Mouse (Mus musculus): Measurements from ENCODE around the gene Ccdc160.

The Ccdc160 gene

GRCm38 (mm10) chrX:52790980-52791593 lies at the start of gene Ccdc160:
TSS of gene Ccdc160 (plus strand) at chrX:52791200.
- DNase-seq, result peak; percentile 68 to 83

GRCm38 (mm10) chrX:52743781-52744180 lies 47.2 kb upstream of the Ccdc160 start:
- DNase-seq, result no peak

- peak; percentile 3 to 4 for DNase-seq
These were observed 46.6 kb upstream of the Ccdc160 start for GRCm38 (mm10) chrX:52744201-52745051.

DNA sequence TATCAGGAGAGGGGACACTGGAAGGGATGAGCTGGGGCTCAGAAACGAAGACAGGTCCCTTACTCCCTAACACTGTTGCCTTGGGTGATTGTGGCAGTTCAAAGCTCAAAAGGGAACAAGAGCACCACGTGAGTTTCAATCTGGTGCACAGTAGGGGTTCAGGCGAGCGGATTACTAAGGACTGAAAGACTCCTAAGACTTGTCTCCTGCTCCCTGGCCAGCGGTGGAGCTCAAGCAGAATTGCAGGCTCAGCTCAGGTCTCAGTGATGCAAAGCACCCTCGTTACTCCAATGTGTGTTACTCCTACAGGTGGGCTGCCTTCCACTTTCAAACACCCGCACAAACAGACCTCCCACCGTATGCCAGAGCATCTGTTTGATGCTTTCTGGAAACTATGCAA lies 45.5 kb upstream of the Ccdc160 start:
- DNase-seq, result no peak

DNA sequence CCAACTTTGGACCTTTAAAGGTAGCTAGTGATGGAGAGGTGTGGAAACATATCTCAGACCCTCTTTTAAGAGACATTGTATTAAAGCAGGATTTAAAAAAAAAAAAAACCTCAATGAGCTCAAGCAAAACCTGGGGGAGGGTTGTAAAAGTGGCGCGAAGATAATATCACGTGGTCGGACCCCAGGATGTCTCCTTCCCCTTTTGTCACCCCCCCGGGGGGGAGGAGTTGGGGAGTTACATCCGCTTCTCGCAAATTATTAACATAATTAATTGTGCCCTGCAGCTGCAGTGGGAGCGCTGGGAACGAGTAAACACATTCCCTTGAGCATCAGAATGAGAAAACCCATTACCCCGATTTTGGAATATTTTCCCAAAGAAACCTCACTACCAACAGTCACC lies 45.1 kb upstream of the Ccdc160 start:
- no peak for DNase-seq

DNA sequence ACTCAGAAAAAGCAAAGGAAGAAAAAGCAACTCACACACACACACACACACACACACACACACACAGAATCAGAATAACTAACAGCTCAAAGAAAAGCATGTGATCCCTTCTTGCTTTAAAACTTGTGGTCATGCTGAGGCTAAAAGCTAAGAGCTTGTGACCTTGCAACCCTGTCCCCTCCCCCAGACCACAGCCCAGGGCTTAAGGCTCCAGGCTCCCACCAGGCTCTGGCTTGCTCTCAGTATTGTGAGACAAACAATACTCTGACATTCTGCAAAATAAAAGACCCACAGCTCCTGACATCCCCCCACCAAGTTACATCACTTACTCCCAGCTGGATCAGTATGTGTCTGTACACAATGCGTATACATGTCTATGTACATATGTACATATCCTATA lies 44.2 kb upstream of the Ccdc160 start:
- no peak for DNase-seq

DNA sequence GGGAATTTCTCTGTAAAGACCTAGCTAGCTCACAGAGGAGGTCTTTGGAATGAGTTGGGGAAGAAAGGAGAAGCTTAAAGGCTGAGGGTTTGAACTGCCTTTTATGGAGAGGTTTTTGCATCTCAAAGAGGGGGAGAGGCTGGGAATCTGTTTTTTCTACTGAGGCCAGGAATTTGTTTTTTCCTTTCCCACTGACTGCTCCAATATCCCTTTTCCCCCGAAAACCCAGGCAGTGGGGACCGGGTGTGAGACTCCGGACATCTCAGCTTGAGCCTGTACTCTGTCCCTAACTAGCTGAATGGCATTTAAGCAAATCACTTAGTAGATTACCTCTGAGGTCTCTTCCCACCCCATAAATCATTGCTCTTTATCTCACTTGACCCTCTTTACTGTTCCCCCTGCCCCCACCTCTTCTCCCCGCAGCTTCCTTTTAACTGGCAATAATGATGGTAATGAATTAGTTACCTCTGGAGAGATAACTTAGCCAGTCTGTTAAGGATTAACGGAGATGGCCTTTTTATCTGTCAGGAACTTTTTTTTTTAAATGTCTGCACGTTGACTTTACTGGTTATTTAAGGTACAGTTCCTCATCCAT lies 37.4 kb upstream of the Ccdc160 start:
- no peak for DNase-seq

GRCm38 (mm10) chrX:52757164-52757563 lies 33.8 kb upstream of the Ccdc160 start:
- DNase-seq, result no peak

GRCm38 (mm10) chrX:52759232-52759631 lies 31.8 kb upstream of the Ccdc160 start:
- no peak for DNase-seq

- no peak for DNase-seq
These were observed 30.6 kb upstream of the Ccdc160 start for GRCm38 (mm10) chrX:52760191-52760945.

GRCm38 (mm10) chrX:52762221-52762620 lies 28.8 kb upstream of the Ccdc160 start:
- no peak for DNase-seq

- DNase-seq, result peak; percentile 32 to 35
These were observed 15.0 kb upstream of the Ccdc160 start for GRCm38 (mm10) chrX:52775973-52776372.

DNA sequence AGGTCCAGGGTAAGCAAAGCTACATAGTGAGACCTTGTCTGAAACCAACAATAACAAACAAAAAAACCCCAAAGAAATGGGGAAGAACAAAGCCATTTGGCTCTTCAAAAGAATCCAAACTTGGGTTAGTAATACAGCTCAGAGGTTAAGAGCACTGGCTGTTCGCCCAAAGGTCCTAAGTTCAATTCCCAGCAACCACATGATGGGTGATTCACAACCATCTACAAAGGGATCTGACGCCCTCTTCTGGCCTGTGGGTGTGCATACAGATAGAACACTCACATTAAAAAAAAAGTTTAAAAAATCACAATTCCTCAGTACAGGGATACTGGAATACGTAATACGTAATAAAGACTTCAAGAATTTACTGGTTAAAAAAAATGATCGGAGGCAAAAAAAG lies 13.3 kb upstream of the Ccdc160 start:
- no peak for DNase-seq

GRCm38 (mm10) chrX:52783898-52784297 lies 7.1 kb upstream of the Ccdc160 start:
- no peak for DNase-seq

DNA sequence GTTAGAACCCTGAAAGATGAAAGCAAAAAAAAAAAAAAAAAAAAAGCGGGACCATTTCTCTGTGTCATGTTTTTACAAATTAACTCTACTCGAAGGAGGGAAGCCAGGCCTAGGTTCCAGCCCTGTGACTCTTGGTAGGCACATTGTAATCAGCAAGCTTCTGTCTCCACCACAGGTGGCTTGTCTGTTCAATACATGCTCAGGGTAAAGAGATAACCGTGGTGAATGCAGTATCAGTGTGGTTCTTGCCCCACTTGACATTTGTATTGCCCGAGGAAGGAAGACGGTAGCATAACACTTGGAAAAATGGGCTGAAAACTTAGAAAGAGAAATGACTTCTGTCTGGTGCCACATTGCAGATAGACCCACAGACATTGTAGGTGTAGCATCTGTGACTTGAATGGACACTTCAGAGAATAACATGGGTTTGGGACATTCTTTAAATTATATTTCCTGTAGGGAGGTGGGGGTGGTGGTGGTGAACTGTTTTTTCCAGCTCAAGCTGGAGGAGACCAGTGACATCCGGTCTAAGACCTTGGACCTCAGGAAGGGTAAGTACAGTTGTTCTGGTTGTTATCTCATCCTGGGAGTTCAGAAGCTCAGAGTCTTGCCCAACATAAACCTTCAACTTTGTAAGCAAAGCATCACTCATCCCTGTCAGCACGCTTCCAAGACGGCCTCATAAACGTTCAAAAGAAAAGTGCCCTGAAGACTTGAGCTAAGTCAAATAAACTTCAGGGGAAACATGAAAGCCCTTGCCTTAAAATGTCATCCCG lies 1.1 kb downstream of the Ccdc160 start:
- DNase-seq, result no peak

- no peak for DNase-seq
These were observed 1.9 kb downstream of the Ccdc160 start for GRCm38 (mm10) chrX:52792861-52793260.

DNA sequence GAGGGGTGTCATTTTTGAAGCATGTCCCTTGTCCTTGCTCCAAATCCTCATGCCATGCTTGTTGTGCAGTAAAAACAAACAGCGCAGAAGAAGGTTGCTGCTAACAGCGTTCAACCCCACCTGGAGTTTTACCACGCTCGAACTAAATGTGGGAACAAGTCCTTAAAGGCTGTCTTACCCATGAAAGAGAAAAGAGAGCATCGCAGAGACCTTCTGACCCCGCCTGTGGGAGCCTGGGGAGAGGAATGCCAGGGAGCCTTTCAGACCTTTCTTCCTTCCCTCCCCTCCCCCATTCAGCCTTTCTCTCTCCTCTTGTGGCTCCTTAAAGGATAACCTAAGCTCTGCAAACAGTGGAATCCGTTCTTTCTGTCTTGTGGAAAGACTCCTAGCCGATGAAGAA lies 4.8 kb downstream of the Ccdc160 start:
- DNase-seq, result no peak

GRCm38 (mm10) chrX:52797031-52797625 lies 6.1 kb downstream of the Ccdc160 start:
- DNase-seq, result no peak

DNA sequence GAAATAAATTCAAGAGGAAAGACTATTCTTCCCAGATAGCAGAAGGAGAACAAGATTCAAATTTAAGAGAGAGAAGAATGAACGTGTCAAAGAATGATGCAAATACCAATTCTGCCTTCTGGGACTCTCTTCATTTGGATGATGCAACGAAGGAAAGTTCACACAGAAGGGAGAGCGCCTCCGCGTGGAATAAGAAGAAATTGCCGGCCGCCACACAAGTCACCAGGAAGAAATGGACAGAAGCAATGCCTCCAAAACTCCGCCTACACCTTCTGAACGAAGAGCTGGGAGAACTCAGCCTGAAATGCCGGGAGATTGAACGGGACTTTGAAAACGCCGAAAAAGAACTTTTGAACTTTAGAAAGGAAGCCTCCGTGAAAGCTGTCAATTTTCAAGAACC lies 7.3 kb downstream of the Ccdc160 start:
- DNase-seq, result no peak

DNA sequence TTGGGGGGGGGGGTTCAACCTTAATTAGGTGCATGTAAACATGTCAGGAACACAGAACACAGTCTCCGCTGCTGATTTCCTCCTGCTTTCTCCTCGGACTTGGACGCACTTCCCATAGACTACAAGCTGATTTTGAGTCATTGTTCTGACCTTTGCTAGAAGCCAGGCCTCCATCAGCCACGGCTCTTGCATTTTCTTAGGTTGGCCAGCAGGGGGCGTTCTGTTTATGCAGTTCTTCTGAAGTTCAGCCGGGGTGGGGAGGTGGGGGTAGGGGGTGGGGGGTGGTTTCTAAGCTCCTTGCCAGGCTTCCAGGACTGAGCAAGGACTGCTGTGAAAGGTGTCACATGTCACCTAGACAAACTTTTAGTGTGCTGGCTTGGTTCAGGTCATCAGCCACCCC lies 8.6 kb downstream of the Ccdc160 start:
- DNase-seq, result no peak

GRCm38 (mm10) chrX:52819338-52819737 lies 28.3 kb downstream of the Ccdc160 start:
- no peak for DNase-seq

Measured in cerebellum, postnatal 25 days (tissue).